ENCODE assay signal across 23 mouse cellular contexts in the genomic region with DNA sequence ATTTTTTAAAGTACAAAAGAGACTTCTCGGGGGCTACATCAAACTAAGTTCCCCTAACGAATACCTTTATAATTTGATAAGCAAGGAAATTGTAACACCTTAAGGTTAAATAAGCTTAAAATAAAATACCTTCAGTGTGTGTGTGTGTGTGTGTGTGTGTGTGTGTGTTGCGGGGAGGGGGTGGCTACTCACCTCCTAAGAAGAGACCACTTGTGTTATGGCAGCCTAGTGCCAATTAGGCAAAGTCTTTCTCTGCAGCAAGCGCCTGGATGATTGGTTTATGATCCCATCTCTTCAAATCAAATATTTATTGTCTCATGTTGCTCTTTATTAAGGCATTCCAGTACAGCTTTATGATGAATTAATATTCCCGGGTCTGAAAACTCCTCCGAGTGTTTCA.
DNase-seq lines count a peak whose midpoint lies in the region; ATAC-seq and TF ChIP-seq lines count a peak whose summit lies in the region.
"Had no signal": no experiment of that assay in that cellular context is flagged by ENCODE, and none has a peak within 500 bp of the region (broad histone marks: within the 10 kb centered on the region; RNA-seq: fewer than 3 reads in every experiment).

No protein-coding gene starts in this region.

- no peak for TF ChIP-seq POLR2A in limb, embryonic 14.5 days (IDR thresholded peaks at IDR 0.05; ENCODE audit: borderline replicate concordance, extremely low read depth, insufficient read depth, insufficient read length)

- no peak overlapping the region for H3K4me3 ChIP-seq in limb, embryonic 10.5 days
- no peak overlapping the region for H3K4me3 ChIP-seq in limb, embryonic 14.5 days (replicated peaks; ENCODE audit: low read length)
- no peak overlapping the region for H3K4me3 ChIP-seq in hindbrain, embryonic 10.5 days
- H3K4me3 ChIP-seq: embryonic facial prominence, embryonic 10.5 days; embryonic facial prominence, embryonic 12.5 days; forebrain, embryonic 13.5 days; forebrain, embryonic 15.5 days had no signal

- H3K9ac ChIP-seq in limb, embryonic 14.5 days (ENCODE audit: low read depth, low read length, severe bottlenecking): no peak overlapping the region
- H3K9ac ChIP-seq: embryonic facial prominence, embryonic 12.5 days; forebrain, embryonic 13.5 days; forebrain, embryonic 15.5 days had no signal

- 92% methylated on average over 6 of the region's 6 CpGs for WGBS in limb, embryonic 10.5 days
- 53% methylated on average over 6 of the region's 6 CpGs for WGBS in limb, embryonic 14.5 days
- WGBS in hindbrain, embryonic 10.5 days: 94% methylated on average over 6 of the region's 6 CpGs

- peak; percentile 33 for DNase-seq in heart, adult 11 months
- no peak for DNase-seq in heart, adult 9 months (ENCODE audit: low spot score in 2 of 2)
- peak; percentile 19 for DNase-seq in limb, embryonic 10.5 days (ENCODE audit: low spot score)
- no peak for DNase-seq in limb, embryonic 14.5 days (ENCODE audit: low spot score)
- DNase-seq in hindbrain, embryonic 10.5 days (ENCODE audit: low spot score): no peak
- DNase-seq: adrenal gland, adult 8-10 months; adrenal gland, postnatal 14 days; adrenal gland, postnatal 36 days; B cell, adult 2 months; cerebellum, adult 11-12 months; cerebellum, adult 2 months; cerebellum, adult 9-10 months; cerebellum, postnatal 10 days; cerebellum, postnatal 25 days had no signal

- H3K4me1 ChIP-seq in limb, embryonic 10.5 days: peaks cover 5% of the 10 kb centered on the region; the same call in 1 of the 2 replicates
- peaks cover 5% of the 10 kb centered on the region; the same call in 1 of the 2 replicates for H3K4me1 ChIP-seq in limb, embryonic 14.5 days (ENCODE audit: control insufficient read depth, insufficient read depth, low read length)
- H3K4me1 ChIP-seq in hindbrain, embryonic 10.5 days (replicated peaks): peaks cover 13% of the 10 kb centered on the region
- H3K4me1 ChIP-seq: embryonic facial prominence, embryonic 12.5 days had no signal

- no peaks in the 10 kb centered on the region for H3K9me3 ChIP-seq in limb, embryonic 10.5 days (replicated peaks)
- no peaks in the 10 kb centered on the region for H3K9me3 ChIP-seq in limb, embryonic 14.5 days (ENCODE audit: control insufficient read depth, low read length)
- no peaks in the 10 kb centered on the region for H3K9me3 ChIP-seq in hindbrain, embryonic 10.5 days
- H3K9me3 ChIP-seq: embryonic facial prominence, embryonic 10.5 days; embryonic facial prominence, embryonic 12.5 days; forebrain, embryonic 13.5 days; forebrain, embryonic 15.5 days; G1E had no signal

- no peaks in the 10 kb centered on the region for H3K36me3 ChIP-seq in limb, embryonic 10.5 days
- no peaks in the 10 kb centered on the region for H3K36me3 ChIP-seq in limb, embryonic 14.5 days (ENCODE audit: control insufficient read depth, insufficient read depth, low read length)
- no peaks in the 10 kb centered on the region for H3K36me3 ChIP-seq in hindbrain, embryonic 10.5 days
- H3K36me3 ChIP-seq: embryonic facial prominence, embryonic 10.5 days; embryonic facial prominence, embryonic 12.5 days; forebrain, embryonic 15.5 days; G1E had no signal

- no peaks in the 10 kb centered on the region for H3K27me3 ChIP-seq in limb, embryonic 10.5 days (ENCODE audit: low read depth, poor library complexity, severe bottlenecking)
- no peaks in the 10 kb centered on the region for H3K27me3 ChIP-seq in limb, embryonic 14.5 days (ENCODE audit: control insufficient read depth, insufficient read depth, low read length)
- H3K27me3 ChIP-seq in hindbrain, embryonic 10.5 days (ENCODE audit: insufficient read depth, poor library complexity, severe bottlenecking): no peaks in the 10 kb centered on the region
- H3K27me3 ChIP-seq: CH12.LX; embryonic facial prominence, embryonic 12.5 days; forebrain, embryonic 13.5 days; forebrain, embryonic 15.5 days; Patski had no signal

- no peak overlapping the region for H3K4me2 ChIP-seq in limb, embryonic 14.5 days (replicated peaks; ENCODE audit: low read depth, low read length, severe bottlenecking)
- H3K4me2 ChIP-seq: embryonic facial prominence, embryonic 12.5 days; forebrain, embryonic 13.5 days; forebrain, embryonic 15.5 days had no signal

- H3K27ac ChIP-seq in limb, embryonic 10.5 days: no peak overlapping the region
- no peak overlapping the region for H3K27ac ChIP-seq in limb, embryonic 14.5 days (replicated peaks; ENCODE audit: low read depth, low read length)
- no peak overlapping the region for H3K27ac ChIP-seq in hindbrain, embryonic 10.5 days
- H3K27ac ChIP-seq: embryonic facial prominence, embryonic 10.5 days; embryonic facial prominence, embryonic 12.5 days; forebrain, embryonic 13.5 days; forebrain, embryonic 15.5 days had no signal

- peak; percentile 70 for ATAC-seq in limb, embryonic 14.5 days (ENCODE audit: low FRiP score, low read depth)
- ATAC-seq: activated CD4-positive, CD25-positive, alpha-beta regulatory T cell, adult 4 months; CD4-positive, CD25-positive, alpha-beta regulatory T cell, adult 4 months; forebrain, embryonic 13.5 days; forebrain, embryonic 15.5 days; Patski had no signal

Comparison
In these comparisons a context has a peak if more than half of its experiments do, and no peak if none do; other contexts are left out.
1. DNase-seq: peak in heart, adult 11 months (single experiment) and limb, embryonic 10.5 days (single experiment); none in heart, adult 9 months (0 of 2), limb, embryonic 14.5 days (single experiment) and hindbrain, embryonic 10.5 days (single experiment).